Mouse (Mus musculus): ENCODE results near the gene Mrpl57.

GRCm38 (mm10) chr14:57810886-57811285 is 15.1 kb upstream of the Mrpl57 start:
- no peak for TF ChIP-seq POLR2A (IDR thresholded peaks at IDR 0.05; ENCODE audit: low read depth, low read length)
- TF ChIP-seq CTCF (IDR thresholded peaks at IDR 0.05; ENCODE audit: extremely low read depth, insufficient read depth, insufficient read length, insufficient replicate concordance): no peak

All from spleen, adult 2 months (tissue).